Mouse (Mus musculus) urinary bladder, adult 2 months (tissue): Measurements from ENCODE around the gene Dao. TPM values are rescaled to one million over a fixed set of nuclear protein-coding genes. Genes with fewer than 3 reads are reported as not detected.
A peak's percentile ranks its signal among the peaks of the same experiment; 100 is the strongest.

Experiments used
- DNase-seq: peaks from one replicate; pipeline ENCODE4 v3.0.0; 2022; ENCODE audit warnings: low spot score
- polyA plus RNA-seq: library from polyadenylated mRNA; depleted of rRNA; stranded (reverse); fragments of >200 nt; gene quantifications from 2 replicates; pipeline ENCODE4 v1.2.3, GENCODE M21; 2012; rRNA removed

The Dao gene
- polyA plus RNA-seq, result 0.10 TPM in 1 of 2 replicates, not detected in the other

DNA sequence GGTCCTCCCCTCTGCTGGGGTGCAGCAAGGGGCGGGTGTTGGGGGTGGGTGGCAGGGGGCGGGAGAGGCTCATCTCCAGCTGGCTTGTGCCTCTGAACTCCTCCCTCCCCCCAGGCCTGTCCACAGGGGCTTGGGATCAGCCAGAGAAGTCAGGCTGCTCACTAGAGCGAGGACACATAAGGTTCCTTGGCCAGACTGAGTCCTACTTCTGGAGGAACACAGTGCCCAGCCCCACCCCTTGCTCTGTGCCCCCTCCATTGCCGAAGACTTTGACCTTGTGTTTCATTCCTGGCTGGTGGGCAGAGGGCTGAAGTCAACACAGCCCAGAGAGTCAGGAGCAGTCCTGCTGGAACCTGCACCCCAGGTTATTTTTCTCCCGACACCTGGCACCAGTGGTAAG, at the start of gene Dao:
Dao (plus strand) TSS at position 162 of the 400 bp plus-strand sequence.
- no peak for DNase-seq

DNA sequence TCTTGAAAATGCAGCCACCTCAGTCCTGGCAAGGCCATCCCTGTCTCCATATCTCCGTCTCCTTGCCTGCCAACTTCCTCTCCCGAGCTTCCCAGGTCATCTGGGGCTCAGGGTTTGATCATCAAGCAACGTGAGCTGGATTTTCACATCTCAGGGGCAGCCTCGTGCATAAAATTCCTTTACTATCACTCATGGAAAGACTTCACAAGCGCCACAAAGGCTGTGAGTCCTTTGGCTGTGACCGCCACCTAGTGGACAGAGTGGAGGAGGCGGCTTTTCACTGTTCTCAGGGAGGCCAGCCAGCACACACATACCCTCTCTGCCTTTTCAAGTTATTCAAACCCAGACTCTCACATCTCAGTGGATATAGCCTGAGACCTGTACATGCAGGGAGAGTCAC, 49.1 kb upstream of the Dao start:
- DNase-seq, result peak; percentile 60

DNA sequence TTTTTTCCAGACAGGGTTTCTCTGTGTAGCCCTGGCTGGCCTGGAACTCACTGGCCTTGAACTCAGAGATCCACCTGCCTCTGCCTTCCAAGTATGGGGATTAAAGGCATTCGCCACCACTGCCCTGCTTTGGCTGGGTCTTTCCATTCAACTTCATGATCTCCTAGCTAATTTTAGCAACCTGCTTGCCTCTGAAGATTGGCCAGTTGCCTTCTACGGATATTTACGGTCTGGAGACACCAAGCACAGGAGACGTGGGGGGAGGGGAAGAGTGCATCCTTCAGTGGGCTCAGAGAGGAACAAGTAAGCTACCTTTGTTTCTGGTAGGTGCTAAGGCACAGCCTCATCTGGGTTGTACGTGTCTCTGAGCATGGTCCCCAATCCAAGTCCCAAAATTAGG, 48.2 kb upstream of the Dao start:
- DNase-seq, result no peak

DNA sequence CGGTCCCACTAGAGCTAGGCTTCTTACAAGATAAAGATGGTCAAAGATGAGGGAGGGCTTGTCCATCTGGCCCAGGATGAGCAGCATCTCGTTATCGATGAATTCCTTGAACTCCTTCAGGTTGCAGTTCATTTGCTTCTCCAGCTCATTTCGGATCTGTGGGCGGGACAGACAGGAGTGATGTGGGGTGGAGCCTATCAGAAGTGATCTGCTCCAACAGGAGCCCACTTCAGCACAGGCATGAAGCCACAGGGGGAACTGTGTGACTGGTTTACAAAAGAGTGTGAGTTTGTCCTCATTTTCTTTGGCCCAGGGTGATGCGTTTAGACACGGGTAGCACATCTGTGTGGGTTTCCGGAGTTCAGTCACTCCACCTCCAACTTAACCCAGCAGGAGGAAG, 47.8 kb upstream of the Dao start:
- no peak for DNase-seq

DNA sequence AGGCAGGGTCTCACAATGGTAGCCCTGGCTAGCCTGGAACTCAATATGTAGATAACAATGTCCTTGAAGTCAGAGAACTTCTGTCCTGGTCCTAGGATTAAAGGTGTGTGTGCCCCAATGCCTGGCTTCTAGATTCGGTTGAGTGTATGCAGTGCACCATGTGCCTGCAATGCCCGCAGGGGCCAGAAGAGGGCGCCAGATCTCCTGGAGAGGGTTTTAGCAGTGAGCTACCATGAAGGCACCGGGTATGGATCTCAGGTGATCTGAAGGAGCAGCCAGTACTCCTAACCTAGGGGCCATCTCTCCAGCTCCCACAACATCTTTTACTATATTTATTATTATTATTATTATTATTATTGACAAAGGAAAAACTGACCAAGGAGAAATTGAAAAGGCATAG, 47.0 kb upstream of the Dao start:
- peak; percentile 81 for DNase-seq

DNA sequence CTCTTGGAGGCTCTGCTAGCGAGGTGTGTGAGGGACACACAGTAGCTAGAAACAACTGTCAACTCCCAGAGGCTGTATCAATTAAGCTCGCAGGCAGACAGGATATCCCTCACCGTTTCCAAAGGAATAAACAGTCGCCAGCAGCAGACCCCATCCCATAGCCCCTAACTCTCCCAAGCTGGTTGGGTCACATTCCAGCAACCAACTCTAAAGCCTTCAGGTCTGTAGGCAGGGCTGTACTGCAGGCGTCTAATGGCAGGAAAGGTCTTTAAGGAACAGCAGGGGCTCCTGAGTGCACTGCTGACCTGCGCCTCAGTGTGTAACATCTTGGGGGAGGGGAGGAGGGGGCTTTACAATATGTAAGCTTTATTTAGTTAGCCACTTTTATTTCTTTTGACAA, 44.5 kb upstream of the Dao start:
- no peak for DNase-seq

DNA sequence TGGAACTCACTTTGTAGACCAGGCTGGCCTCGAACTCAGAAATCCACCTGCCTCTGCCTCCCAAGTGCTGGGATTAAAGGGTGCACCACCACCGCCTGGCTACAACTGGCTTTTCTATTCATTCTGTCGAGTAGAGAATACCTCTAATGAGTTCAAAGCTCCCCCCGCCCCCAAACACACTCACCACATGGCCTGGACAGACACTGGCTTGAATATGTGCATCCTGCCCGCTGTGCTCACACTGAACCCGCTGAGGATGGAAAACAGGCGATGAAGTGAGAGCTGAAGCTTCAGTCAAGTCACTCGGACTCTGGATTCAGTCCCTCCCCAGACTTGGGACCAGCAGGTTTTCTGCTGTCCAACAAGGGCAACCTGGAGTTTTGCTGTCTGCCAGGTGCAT, 43.1 kb upstream of the Dao start:
- no peak for DNase-seq

DNA sequence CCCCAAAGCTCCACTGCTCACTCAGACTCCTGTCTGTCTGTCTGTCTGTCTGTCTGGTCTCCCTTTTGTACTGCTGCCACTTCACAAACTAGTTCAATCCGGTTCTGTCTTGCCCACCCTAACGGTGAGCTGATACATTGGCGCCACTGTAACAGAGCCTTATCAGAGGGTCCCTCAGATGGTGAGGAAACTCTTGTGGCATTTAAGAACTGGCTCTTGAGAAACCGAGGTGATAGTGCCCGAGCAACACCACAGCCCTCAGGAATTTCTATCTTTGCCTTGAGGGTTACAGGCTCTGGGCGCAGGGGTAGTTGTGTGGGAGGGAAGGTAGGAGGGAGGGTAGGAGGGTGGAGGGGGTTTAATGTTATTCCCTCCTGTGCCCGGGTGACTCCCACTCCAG, 41.7 kb upstream of the Dao start:
- DNase-seq, result no peak

DNA sequence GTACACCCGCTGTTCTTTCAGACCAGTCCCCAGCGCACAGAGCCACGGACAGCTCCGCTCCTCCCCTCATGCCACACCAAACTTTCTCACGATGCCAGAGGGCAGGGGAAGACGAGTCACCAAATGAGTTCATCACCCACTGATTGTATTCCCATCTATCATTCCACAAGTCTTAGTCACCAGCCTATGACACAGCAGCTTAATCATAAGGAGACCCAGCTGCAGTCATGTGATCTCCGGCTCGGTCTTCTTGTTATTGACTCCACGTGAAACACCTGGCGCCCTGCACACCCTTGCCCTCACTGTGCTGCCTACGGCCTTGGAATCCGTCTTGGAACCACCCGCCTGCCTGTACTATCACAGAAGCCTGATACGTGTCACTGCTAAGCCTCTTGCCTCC, 38.5 kb upstream of the Dao start:
- DNase-seq, result no peak

DNA sequence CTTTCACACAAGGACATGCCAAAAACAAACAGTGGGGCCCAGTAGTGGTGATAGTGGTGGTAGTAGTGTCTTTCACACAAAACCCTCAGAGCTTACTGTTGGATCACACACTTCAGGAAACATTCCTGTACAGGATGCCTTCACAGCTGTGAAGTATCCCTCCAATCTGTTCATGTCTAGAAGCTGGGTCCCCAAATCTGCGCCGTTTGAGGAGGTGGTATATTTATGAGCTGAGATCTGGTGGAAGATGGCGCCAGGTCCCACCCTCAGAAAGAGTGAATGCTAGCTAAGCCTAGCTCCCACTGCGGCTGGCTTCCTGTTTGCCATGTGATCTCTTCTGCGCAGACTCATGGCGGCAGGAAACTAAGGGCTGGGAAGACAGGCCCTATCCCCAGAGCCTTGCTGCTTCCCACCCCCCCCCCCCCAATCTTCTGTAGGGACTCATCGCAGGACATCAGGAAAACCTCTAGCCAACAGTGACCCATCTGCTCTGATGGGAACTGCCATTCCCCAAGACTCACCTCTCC, 37.8 kb upstream of the Dao start:
- no peak for DNase-seq

DNA sequence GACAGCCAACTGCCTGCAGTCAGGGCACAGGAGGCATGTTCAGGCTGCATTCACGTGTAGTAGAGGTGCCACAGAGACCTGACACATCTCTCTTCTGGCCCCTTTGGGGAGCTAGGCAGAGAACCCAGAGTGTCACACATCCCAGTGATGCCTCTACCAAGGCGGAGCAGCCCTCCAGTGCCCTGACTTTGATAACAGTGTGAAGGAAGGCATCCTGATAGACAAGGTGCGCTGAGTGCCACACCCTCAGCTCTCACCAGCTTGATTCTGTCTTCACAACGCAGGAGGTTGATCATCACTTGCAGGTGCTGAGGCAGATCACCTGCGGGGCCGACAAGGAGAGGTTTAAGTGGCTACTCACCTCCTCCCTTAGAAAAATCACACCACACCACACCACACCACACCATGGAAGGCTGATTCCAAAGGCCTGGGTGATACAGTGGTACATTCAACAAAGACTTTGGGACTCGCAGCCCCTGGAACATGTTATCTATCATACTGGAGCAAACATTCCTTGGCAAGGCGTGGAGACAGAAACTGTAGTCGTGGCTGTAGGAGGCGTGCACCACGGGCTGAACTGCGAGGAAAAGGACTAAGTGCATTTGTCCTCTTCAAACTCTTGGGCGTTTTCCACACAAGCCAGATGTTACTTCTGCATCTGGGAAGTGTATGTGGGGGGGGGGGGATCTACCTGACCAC, 36.9 kb upstream of the Dao start:
- no peak for DNase-seq

DNA sequence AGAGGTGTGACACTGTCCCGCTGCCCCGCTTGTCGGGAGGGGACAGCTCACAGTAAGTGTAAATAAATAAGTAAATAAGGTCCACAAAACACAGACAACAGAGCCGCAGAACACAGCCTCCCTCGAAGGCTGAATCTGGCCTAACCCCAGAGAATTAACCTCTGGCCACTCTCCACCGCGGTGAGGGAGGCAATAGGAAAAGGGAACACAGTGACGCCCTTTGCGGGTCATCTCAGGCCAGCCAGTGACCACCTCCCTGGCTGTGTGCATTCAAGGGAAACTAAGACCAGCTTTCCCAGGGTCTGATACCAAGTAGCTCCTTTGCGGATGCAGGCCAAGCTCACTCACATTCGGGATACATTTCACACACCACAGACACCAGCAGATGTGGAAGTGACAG, 35.1 kb upstream of the Dao start:
- no peak for DNase-seq

DNA sequence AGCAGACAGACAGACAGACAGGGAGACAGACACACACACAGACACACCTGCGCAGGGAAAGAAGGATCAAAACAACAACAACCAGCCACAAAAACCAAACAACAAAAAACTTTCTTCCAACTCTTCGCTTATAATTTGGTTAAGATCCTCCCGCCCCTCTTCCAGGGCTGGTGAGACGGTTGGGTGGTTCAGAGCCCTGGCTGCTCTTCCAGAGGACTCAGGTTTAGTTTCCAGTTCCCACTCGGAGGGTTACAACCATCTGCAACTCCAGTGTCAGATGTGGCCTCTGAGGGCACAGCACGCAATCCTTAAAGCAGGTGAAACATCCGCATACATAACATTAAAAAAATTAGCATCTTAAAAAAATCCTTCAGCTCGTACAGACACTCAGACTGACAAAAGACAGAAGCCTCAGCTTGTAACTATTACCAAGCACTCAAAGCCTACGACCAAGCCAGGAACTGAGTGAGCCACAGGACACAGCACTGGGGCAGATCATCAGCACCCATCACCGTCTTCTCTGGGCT, 32.0 kb upstream of the Dao start:
- DNase-seq, result no peak

DNA sequence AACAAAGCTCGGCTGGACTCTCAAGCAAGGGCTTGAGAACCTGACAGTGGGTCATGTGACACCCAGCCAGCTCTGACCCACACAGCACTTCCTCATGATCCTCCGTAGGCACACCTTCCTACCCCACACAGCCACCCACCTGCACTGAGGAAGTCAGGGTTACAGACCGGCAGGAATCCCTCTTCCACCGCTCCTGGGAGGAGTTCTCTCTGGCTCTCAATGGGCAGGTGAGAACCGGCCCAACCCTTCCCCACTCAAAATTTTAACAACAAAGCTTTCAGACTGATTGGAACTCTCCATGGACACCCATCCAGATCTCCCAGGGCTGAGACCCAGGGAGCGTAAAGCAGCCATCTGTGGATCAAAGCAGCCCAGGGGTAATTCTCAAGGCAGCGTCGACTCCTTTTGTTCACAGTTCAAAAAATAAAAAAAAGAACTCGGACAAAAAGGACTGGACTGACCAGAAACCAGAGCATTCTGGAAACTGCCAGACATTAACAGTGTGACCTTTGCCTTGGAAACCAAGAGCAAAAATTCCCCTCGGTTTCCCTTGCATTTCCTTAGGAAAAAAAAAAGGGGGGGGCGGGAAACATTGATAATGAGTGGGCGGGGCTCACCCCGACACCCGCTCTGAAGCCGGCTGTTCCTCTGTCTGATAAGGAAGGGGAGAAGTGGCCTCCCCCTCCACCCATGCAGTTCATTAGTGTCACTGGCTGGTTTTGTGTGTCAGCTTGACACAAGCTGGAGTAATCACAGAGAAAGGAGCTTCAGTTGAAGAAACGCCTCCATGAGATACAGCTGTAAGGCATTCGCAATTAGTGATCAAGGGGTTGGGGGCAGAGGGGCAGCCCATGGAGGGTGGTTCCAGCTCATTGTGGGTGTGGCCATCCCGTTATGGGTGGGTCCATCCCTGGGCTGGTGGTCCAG, 30.7 kb upstream of the Dao start:
- no peak for DNase-seq

DNA sequence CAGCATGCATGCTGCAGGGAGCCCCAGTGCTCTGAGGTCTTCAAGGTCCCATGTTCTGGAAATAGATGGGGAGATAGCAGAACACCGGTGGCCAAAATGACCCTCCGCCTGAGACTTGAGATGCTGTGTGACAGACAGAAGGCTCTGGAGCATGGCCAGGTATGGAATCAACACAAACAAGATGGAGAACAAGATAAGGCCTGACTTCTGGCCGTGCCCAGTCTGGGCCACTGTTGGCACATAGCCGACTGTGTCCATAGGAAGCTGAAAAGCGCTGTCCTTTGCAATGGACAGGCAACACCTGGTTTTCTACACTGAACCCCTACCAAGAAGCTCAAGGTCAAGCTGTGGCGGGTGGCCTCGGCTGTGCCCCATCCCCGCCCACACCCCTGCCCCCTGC, 29.7 kb upstream of the Dao start:
- no peak for DNase-seq

DNA sequence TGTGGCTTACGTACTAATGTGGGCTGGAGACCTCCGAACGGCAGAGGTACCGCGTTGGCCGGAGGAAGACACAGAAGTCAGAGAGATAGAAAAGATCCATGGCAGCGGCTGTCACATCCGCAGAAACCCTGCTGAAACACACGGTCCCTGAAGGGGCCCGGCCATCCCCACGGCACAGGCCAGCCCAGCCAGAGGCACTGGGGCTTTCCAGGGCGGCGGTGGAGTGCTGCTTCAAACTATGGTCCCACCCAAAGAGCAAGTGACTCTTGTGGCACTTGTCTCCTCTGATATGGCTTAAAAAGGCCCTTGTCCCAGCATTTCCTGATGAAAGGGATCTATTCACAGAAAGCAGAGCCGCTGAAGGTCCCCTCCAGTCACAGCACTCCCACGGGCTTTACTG, 28.9 kb upstream of the Dao start:
- DNase-seq, result no peak

DNA sequence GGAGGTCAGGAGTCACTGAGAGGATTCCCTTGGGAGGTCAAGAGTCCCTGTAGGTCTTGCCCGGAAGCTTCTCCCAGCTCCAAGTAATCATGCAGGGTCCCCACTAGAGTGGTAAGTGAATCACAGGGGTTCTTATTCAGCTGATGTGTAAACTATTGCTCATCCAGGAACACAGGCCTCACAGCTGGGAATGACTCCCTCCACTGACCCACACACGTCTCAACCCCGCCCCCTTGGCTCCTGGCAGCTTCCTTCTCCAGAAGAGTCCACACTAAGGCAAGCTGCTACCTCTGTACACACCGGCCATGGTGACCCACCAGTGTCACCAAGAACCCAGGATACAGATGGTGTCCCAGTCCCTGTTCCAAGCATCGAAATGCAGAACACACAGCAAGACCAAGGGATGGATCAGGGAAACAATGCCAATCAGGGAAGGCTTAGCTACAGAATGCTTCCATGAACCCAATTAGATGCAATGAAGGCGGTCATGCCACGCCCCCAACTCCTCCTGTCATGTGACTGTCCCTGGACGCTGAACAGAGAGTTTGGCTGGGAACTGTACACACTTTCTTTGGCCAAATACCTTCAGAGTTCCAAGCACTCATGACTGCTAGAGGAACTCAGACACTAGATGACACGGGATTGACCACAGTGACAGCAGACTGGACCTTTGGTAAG, 27.8 kb upstream of the Dao start:
- DNase-seq, result no peak

DNA sequence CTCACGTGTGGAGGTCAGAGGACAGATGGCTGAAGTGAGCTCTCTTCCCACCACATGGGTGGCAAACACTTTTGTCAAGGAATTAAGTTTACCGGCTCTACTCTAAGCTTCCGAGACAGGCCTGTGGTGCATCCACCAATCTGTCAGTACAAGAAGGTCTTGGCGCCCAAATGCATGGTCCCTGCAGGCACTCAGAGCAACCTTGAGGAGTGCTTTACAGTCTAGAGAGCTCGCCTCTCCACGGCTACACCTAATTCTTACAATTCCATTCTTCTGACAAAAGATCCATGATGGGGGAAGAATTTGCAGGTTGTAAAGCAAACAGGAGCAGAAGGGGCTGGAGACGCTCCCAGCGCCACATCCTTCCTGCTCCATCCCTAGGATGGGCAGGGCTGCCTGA, 26.9 kb upstream of the Dao start:
- no peak for DNase-seq

DNA sequence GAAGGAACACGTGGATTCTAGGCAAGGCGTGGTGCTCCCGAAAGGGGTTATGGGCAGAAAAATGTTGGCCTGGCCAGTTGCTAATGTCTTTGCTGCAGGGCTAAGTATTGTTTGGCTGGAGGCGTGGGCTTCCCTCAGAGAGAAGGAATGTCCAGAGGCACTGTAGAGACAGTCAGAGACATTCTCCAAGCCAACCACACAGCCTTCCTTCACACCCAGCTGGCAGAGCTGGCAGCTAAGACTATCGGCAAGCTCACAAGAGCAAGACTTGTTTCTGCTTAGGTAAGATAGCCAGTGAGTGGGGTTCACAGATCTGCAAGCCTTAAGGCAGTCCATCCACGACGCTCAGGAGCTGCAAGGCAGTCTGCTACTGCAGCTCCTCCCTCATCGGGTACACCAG, 26.2 kb upstream of the Dao start:
- DNase-seq, result no peak

DNA sequence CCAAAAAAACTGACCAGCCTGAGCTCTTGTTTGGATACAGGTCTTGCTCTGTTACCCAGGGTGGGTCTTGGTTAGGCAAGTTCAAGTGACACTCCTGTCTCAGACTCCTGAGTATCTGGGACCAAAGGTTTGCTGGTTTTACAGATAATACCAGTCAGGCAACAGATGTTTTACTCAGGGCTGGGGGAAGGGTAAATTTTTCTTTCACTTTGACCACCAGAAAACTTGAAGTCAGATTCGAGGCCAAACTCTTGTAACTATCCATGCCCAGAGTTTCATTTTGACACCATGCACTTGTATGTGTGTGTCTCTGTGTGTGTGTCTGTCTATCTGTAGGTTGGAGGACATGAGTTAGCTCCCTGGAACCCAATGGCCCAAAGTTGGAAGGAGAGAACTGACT, 23.0 kb upstream of the Dao start:
- DNase-seq, result no peak

DNA sequence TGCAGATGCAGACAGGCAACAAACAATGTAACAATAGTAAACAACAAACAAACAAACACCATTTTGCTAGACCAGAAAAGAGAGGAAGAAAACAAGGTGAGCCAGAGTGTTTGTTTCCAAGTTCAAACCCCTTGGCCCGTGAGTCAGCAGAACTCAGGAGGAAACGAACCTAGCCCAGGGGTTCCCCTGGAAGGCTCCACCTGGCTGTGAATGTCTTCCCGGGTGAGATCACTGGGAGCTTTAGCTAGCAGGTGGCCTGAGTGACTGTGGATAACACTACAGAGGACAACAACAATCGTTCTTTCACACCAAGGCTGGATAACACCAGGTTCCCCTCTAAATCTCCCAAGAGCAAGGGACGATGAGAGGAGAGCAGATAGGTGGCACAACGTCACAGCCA, 22.3 kb upstream of the Dao start:
- no peak for DNase-seq

DNA sequence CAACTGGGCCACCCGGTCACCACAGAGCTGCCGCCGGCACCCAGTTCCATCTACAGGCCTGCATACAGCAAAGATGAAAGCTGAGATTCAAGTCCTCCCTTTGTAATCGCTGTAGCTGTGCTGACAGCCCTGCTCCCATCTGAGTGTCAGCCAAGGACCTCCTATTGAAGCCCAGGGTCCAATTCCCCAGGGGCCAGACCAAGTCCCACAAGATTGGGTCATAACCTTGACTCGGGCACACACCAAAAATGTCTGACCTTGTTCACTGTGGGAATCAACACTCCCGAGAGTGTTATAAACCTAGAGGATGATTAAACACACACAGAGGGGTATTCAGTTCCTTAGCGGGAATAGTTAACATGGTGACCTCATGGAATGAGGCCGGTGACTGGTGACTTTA, 21.7 kb upstream of the Dao start:
- DNase-seq, result no peak
